Mouse (Mus musculus) G1E (cell line): Measurements from ENCODE around the gene Gucy2e. TPM values are rescaled to one million over a fixed set of nuclear protein-coding genes. Genes with fewer than 3 reads are reported as not detected.

Experiments
- ATAC-seq: 2 replicates; pipeline ENCODE4 v1.8.0; 2016; ENCODE audit warnings: mild to moderate bottlenecking; ENCODE audit not compliant: insufficient number of reproducible peaks, poor library complexity, low FRiP score, severe bottlenecking; ENCODE audit errors: extremely low read depth
- DNase-seq: peaks from one replicate; pipeline ENCODE4 v3.0.0; 2012; ENCODE audit warnings: low spot score
- H3K27me3 ChIP-seq: 2 replicates; pipeline ENCODE4 v1.6.1; 2012; ENCODE audit warnings: mild to moderate bottlenecking, low read length, inconsistent platforms; ENCODE audit not compliant: insufficient read depth
- H3K36me3 ChIP-seq: replicated peaks from 2 replicates; pipeline ENCODE3; 2012; ENCODE audit warnings: mild to moderate bottlenecking, inconsistent platforms
- H3K4me1 ChIP-seq: 2 replicates; pipeline ENCODE4 v1.6.1; 2012; ENCODE audit warnings: low read depth, low read length, inconsistent platforms, mixed read lengths; ENCODE audit not compliant: insufficient read depth
- H3K4me3 ChIP-seq: 2 replicates; pipeline ENCODE4 v1.5.1; 2012; ENCODE audit warnings: low read depth, mild to moderate bottlenecking, inconsistent platforms, low read length, moderate library complexity, mixed read lengths
- H3K9me3 ChIP-seq: replicated peaks from 2 replicates; pipeline ENCODE4 v1.6.1; 2012; ENCODE audit warnings: inconsistent platforms
- CTCF ChIP-seq: IDR thresholded peaks from 2 replicates; pipeline ENCODE4 v1.5.1; 2012; ENCODE audit warnings: low read depth, low read length, inconsistent platforms, mixed read lengths
- GATA1 ChIP-seq: IDR thresholded peaks from 2 replicates; pipeline ENCODE4 v1.6.1; 2012; ENCODE audit warnings: borderline replicate concordance, low read length, inconsistent platforms, mixed read lengths
- GATA2 ChIP-seq: IDR thresholded peaks from 2 replicates; pipeline ENCODE4 v1.6.1; 2012; ENCODE audit warnings: low read depth, low read length, inconsistent platforms, borderline replicate concordance
- POLR2AphosphoS5 ChIP-seq: IDR thresholded peaks from 2 replicates; pipeline ENCODE4 v1.6.1; 2012; ENCODE audit warnings: low read depth, low read length, inconsistent platforms; ENCODE audit not compliant: insufficient replicate concordance
- TAL1 ChIP-seq: conservative IDR thresholded peaks from 2 replicates; pipeline ENCODE4 v1.6.1; 2012; ENCODE audit warnings: low read depth, low read length, inconsistent platforms, mixed read lengths
- polyA plus RNA-seq: library from polyadenylated mRNA; stranded (reverse); fragments of >175 nt; gene quantifications from 2 replicates; pipeline ENCODE4 v1.2.3, GENCODE M21; 2012
- total RNA-seq, 2 experiments: library from RNA; stranded (forward) in 1 of 2; stranded (reverse) in 1 of 2; fragments of 200-1000 nt in 1 of 2; fragments of >200 nt in 1 of 2; fragmentation: Nextera tagmentation in 1 of 2; gene quantifications; 2 replicates each; pipeline ENCODE4 v1.2.3; 2014 to 2017

The Gucy2e gene
- total RNA-seq (2014; fragmentation: Nextera tagmentation) (not detected in 2 replicates), total RNA-seq (2017) (0.05 and 0.06 TPM in 2 replicates), polyA plus RNA-seq (not detected in 2 replicates)

GRCm38 (mm10) chr11:69236926-69237260 is at the start of gene Gucy2e:
Gucy2e (minus strand) TSS chr11:69237036.
- no peak within 1 kb of the TSS for H3K4me3 ChIP-seq
- H3K4me1 ChIP-seq: no peaks in the 10 kb centered on the region; the same call in 1 of the 2 replicates
- H3K9me3 ChIP-seq: peaks cover 6% of the 10 kb centered on the region
- TF ChIP-seq TAL1: no peak
- TF ChIP-seq GATA2: no peak
- no peak for TF ChIP-seq CTCF
- H3K27me3 ChIP-seq: peaks cover 23% of the 10 kb centered on the region
- no peaks in the 10 kb centered on the region for H3K36me3 ChIP-seq
- ATAC-seq: no peak
- no peak for DNase-seq

- Histone ChIP-seq H3K36me3 (no peaks in the 10 kb centered on the region), H3K4me1 (peaks cover 4% of the 10 kb centered on the region; the same call in 1 of the 2 replicates), H3K4me3 (no peak overlapping the region), H3K27me3 (peaks cover 28% of the 10 kb centered on the region), H3K9me3 (no peaks in the 10 kb centered on the region)
- DNase-seq (no peak), ATAC-seq (no peak)
- TF ChIP-seq CTCF (no peak), TAL1 (no peak), GATA2 (no peak), POLR2AphosphoS5 (no peak), GATA1 (no peak)
Measured at GRCm38 (mm10) chr11:69277267-69277666, 40.4 kb upstream of the Gucy2e start.

GRCm38 (mm10) chr11:69276081-69276480 is 39.2 kb upstream of the Gucy2e start:
- DNase-seq: no peak
- Histone ChIP-seq H3K27me3 (peaks cover 32% of the 10 kb centered on the region), H3K9me3 (no peaks in the 10 kb centered on the region), H3K4me1 (peaks cover 4% of the 10 kb centered on the region; the same call in 1 of the 2 replicates), H3K36me3 (no peaks in the 10 kb centered on the region), H3K4me3 (no peak overlapping the region)
- TF ChIP-seq CTCF: no peak
- no peak for TF ChIP-seq POLR2AphosphoS5
- no peak for TF ChIP-seq TAL1
- no peak for TF ChIP-seq GATA1
- TF ChIP-seq GATA2: no peak
- ATAC-seq: no peak

DNA sequence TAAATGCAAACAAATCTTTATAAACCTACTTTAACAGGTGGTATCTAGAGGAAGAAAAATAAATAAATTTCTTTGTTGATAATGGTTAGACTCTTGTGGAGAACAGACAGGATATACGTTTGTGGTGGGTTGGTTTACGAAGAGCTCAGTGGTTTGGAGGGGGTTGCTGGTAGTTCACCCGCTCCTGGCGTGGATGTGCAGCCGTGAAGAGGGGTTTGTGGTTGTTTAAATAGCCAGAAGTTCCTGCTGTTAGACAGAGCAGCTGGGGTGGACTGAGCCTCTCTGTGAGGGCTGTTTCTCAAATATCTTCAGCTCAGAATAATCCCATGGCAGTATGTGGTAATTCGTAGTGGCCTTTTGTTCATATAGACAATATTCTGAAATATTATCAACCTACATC is 38.8 kb upstream of the Gucy2e start:
- no peaks in the 10 kb centered on the region for H3K36me3 ChIP-seq
- no peak overlapping the region for H3K4me3 ChIP-seq
- H3K27me3 ChIP-seq: peaks cover 31% of the 10 kb centered on the region
- H3K9me3 ChIP-seq: no peaks in the 10 kb centered on the region
- no peak for DNase-seq
- peaks cover 4% of the 10 kb centered on the region; the same call in 1 of the 2 replicates for H3K4me1 ChIP-seq
- no peak for ATAC-seq
- TF ChIP-seq GATA1 (no peak), TAL1 (no peak), CTCF (no peak), GATA2 (no peak), POLR2AphosphoS5 (no peak)

GRCm38 (mm10) chr11:69272122-69272740 is 35.4 kb upstream of the Gucy2e start:
- no peak for ATAC-seq
- DNase-seq: no peak
- TF ChIP-seq POLR2AphosphoS5 (no peak), CTCF (peak; percentile 68)
- peaks cover 26% of the 10 kb centered on the region for H3K27me3 ChIP-seq
- H3K9me3 ChIP-seq: no peaks in the 10 kb centered on the region
- no peaks in the 10 kb centered on the region for H3K36me3 ChIP-seq
- H3K4me1 ChIP-seq: peaks cover 14% of the 10 kb centered on the region
- H3K4me3 ChIP-seq: no peak overlapping the region

DNA sequence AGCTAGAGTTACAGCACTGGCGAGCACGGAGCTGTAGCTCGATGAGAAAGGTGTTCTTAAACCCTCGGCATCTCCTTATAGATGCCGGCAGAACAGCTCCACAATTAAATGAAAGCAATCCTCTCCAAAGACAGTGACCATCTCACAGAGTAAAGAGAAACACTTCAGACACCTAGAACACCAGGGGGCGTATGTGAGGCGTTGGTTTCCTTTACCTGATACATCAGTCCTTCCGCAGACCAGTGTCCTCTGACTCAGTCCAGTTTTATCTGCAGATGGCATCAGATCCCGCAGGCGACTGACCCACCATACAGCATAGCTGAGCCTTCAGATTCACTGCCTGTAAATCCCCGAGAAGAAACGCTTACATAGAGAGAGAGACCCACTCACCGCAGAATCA is 32.7 kb upstream of the Gucy2e start:
- Histone ChIP-seq H3K9me3 (no peaks in the 10 kb centered on the region), H3K4me1 (peaks cover 19% of the 10 kb centered on the region), H3K36me3 (no peaks in the 10 kb centered on the region), H3K27me3 (peaks cover 18% of the 10 kb centered on the region), H3K4me3 (no peak overlapping the region)
- DNase-seq (no peak), ATAC-seq (no peak)
- TF ChIP-seq POLR2AphosphoS5 (no peak), GATA1 (no peak), CTCF (no peak), TAL1 (no peak), GATA2 (no peak)
